11 mouse cellular contexts compared by ENCODE assay signal in genomic region chr9:56865673-56866400, GRCm38 (mm10). TPM values are rescaled to one million over a fixed set of nuclear protein-coding genes. Genes with fewer than 3 reads are reported as not detected.
DNase-seq lines count a peak whose midpoint lies in the region; ATAC-seq and TF ChIP-seq lines count a peak whose summit lies in the region.
"Had no signal": no experiment of that assay in that cellular context is flagged by ENCODE, and none has a peak within 500 bp of the region (broad histone marks: within the 10 kb centered on the region; RNA-seq: fewer than 3 reads in every experiment).

No protein-coding gene starts in this region.

- H3K4me1 ChIP-seq in kidney, adult 2 months (ENCODE audit: control insufficient read depth, insufficient read depth, low read length), result peaks cover 36% of the 10 kb centered on the region
- H3K4me1 ChIP-seq in embryonic facial prominence, embryonic 11.5 days (ENCODE audit: control insufficient read depth, insufficient read depth, low read length), result peaks cover 8% of the 10 kb centered on the region
- peaks cover 5% of the 10 kb centered on the region; the same call in 1 of the 2 replicates for H3K4me1 ChIP-seq in intestine, postnatal 0 days (replicated peaks; ENCODE audit: control insufficient read depth, insufficient read depth, low read length)

- no peak for TF ChIP-seq POLR2A in kidney, adult 2 months (IDR thresholded peaks at IDR 0.05; ENCODE audit: low read depth, low read length)

- DNase-seq in kidney, adult 2 months, result no peak
- no peak for DNase-seq in kidney, adult 9 months
- no peak for DNase-seq in embryonic facial prominence, embryonic 11.5 days (ENCODE audit: low spot score)
- DNase-seq in c-Kit-positive CD71-positive TER-119-positive erythroid progenitor cells, embryonic 14.5 days (ENCODE audit: low spot score), result no peak
- no peak for DNase-seq in adrenal gland, postnatal 4 days (ENCODE audit: low spot score in 2 of 2)
- no peak for DNase-seq in cerebellum, adult 9-11 months
- DNase-seq: thymus, adult 18-20 months had no signal

- no peak overlapping the region for H3K27ac ChIP-seq in kidney, adult 2 months (ENCODE audit: insufficient read depth, low read depth, low read length)
- no peak overlapping the region for H3K27ac ChIP-seq in embryonic facial prominence, embryonic 11.5 days (replicated peaks; ENCODE audit: low read depth, low read length)
- no peak overlapping the region for H3K27ac ChIP-seq in intestine, postnatal 0 days (ENCODE audit: low read depth, low read length)

- no peak overlapping the region for H3K4me2 ChIP-seq in embryonic facial prominence, embryonic 11.5 days (ENCODE audit: low read depth, low read length)
- H3K4me2 ChIP-seq in intestine, postnatal 0 days (replicated peaks; ENCODE audit: low read depth), result peak overlapping the region; percentile 60

- no peak overlapping the region; the same call in 1 of the 2 replicates for H3K9ac ChIP-seq in embryonic facial prominence, embryonic 11.5 days (replicated peaks; ENCODE audit: low read length)
- peak overlapping the region; percentile 38; the same call in 1 of the 2 replicates for H3K9ac ChIP-seq in intestine, postnatal 0 days (ENCODE audit: low read depth, low read length)

- H3K79me3 ChIP-seq in C2C12 (ENCODE audit: low read depth), result peaks cover 15% of the 10 kb centered on the region

- peak overlapping the region; percentile 90 for H3ac ChIP-seq in C2C12 (ENCODE audit: control insufficient read depth, insufficient read length, low read depth)

- TF ChIP-seq CTCF in kidney, adult 2 months (conservative IDR thresholded peaks at IDR 0.05; ENCODE audit: insufficient read depth, insufficient read length, low read depth, low read length), result no peak
- no peak for TF ChIP-seq CTCF in C2C12 (IDR thresholded peaks at IDR 0.05; ENCODE audit: control insufficient read depth, insufficient read depth, insufficient read length)
- no peak for TF ChIP-seq CTCF in intestine, postnatal 0 days (IDR thresholded peaks at IDR 0.05; ENCODE audit: low read depth)

- no peaks in the 10 kb centered on the region for H3K9me3 ChIP-seq in embryonic facial prominence, embryonic 11.5 days (replicated peaks; ENCODE audit: control insufficient read depth, low read length)
- no peaks in the 10 kb centered on the region for H3K9me3 ChIP-seq in intestine, postnatal 0 days (ENCODE audit: control insufficient read depth)

- ATAC-seq in embryonic facial prominence, embryonic 11.5 days (replicated peaks; ENCODE audit: insufficient number of reproducible peaks, low FRiP score, low TSS enrichment, low read depth), result no peak
- ATAC-seq in intestine, postnatal 0 days, result no peak

- peaks cover 49% of the 10 kb centered on the region for H3K79me2 ChIP-seq in C2C12 (ENCODE audit: control insufficient read depth, insufficient read depth)

- WGBS in kidney, adult 2 months, result 72% methylated on average over 11 of the region's 11 CpGs
- 71% methylated on average over 11 of the region's 11 CpGs for WGBS in embryonic facial prominence, embryonic 11.5 days
- WGBS in intestine, postnatal 0 days, result 39% methylated on average over 11 of the region's 11 CpGs

- H3K4me3 ChIP-seq in kidney, adult 2 months (ENCODE audit: insufficient read depth, low read depth, low read length), result peak overlapping the region; percentile 57
- H3K4me3 ChIP-seq in C2C12 (ENCODE audit: insufficient read depth, poor library complexity, severe bottlenecking), result peak overlapping the region; percentile 39
- peak overlapping the region; percentile 24; the same call in 1 of the 2 replicates for H3K4me3 ChIP-seq in embryonic facial prominence, embryonic 11.5 days (ENCODE audit: low read depth, low read length)
- H3K4me3 ChIP-seq in intestine, postnatal 0 days (ENCODE audit: low read depth, low read length), result peak overlapping the region; percentile 46
- H3K4me3 ChIP-seq: erythroblast, embryonic 14.5 days had no signal

- H3K27me3 ChIP-seq in kidney, adult 2 months (replicated peaks; ENCODE audit: control insufficient read depth, insufficient read depth, low read length), result no peaks in the 10 kb centered on the region
- H3K27me3 ChIP-seq in C2C12 (ENCODE audit: control insufficient read depth, insufficient read depth, insufficient read length), result no peaks in the 10 kb centered on the region
- H3K27me3 ChIP-seq in embryonic facial prominence, embryonic 11.5 days (ENCODE audit: control insufficient read depth, insufficient read depth, low read length), result no peaks in the 10 kb centered on the region
- no peaks in the 10 kb centered on the region for H3K27me3 ChIP-seq in intestine, postnatal 0 days (replicated peaks; ENCODE audit: control insufficient read depth, insufficient read depth, low read length)

- H3K36me3 ChIP-seq in kidney, adult 2 months (ENCODE audit: control insufficient read depth, insufficient read depth, low read length), result no peaks in the 10 kb centered on the region
- no peaks in the 10 kb centered on the region for H3K36me3 ChIP-seq in C2C12 (ENCODE audit: control insufficient read depth, insufficient read depth)
- H3K36me3 ChIP-seq in embryonic facial prominence, embryonic 11.5 days (replicated peaks; ENCODE audit: control insufficient read depth, insufficient read depth, low read depth, low read length), result no peaks in the 10 kb centered on the region
- no peaks in the 10 kb centered on the region for H3K36me3 ChIP-seq in intestine, postnatal 0 days (ENCODE audit: control insufficient read depth, insufficient read depth)

TF ChIP-seq in C2C12, 6 proteins besides CTCF, POLR2A, EP300 and RAD21:
- TF ChIP-seq CEBPB (IDR thresholded peaks at IDR 0.05; ENCODE audit: low read depth) (no peak), FOSL1 (IDR thresholded peaks at IDR 0.05; ENCODE audit: insufficient read depth, low read length, poor library complexity, severe bottlenecking) (no peak), MYOD1 (IDR thresholded peaks at IDR 0.05; ENCODE audit: control insufficient read depth, insufficient read length, low read depth) (no peak), USF1 (IDR thresholded peaks at IDR 0.05; ENCODE audit: low read depth) (no peak), MYOG (IDR thresholded peaks at IDR 0.05; ENCODE audit: control insufficient read depth, extremely low read depth, insufficient read length) (no peak), MAX (IDR thresholded peaks at IDR 0.05) (no peak)

RNA-seq across cellular contexts. Expression of gene Cspg4, which starts 1.0 kb away (rescaled TPM):
- 14.5 and 20.5 TPM in 2 replicates for polyA plus RNA-seq in kidney, adult 2 months (2012; rRNA removed)
- 42.8 TPM for polyA plus RNA-seq in C2C12 (2012; fragmentation: generic; extraction: Trizol)
- 2.0 and 2.4 TPM in 2 replicates for polyA plus RNA-seq in embryonic facial prominence, embryonic 11.5 days (2014; fragmentation: Nextera tagmentation; extraction: Ambion mirVana)
- polyA plus RNA-seq in intestine, postnatal 0 days (2015; fragmentation: Nextera tagmentation; extraction: Ambion mirVana), result 8.2 and 8.5 TPM in 2 replicates
- total RNA-seq in adrenal gland, postnatal 4 days (2021), result 10 to 100 TPM; 12.4 to 16.5 TPM
- polyA plus RNA-seq: erythroblast, embryonic 14.5 days had no signal

RNA-seq across cellular contexts. Expression of gene Odf3l1, which starts 1.4 kb away (rescaled TPM):
- polyA plus RNA-seq in kidney, adult 2 months (2012; rRNA removed), result 1.8 and 2.0 TPM in 2 replicates
- polyA plus RNA-seq in C2C12 (2012; fragmentation: generic; extraction: Trizol), result 0.04 TPM
- not detected in 2 replicates for polyA plus RNA-seq in embryonic facial prominence, embryonic 11.5 days (2014; fragmentation: Nextera tagmentation; extraction: Ambion mirVana)
- polyA plus RNA-seq in intestine, postnatal 0 days (2015; fragmentation: Nextera tagmentation; extraction: Ambion mirVana), result 0.70 and 0.97 TPM in 2 replicates
- total RNA-seq in adrenal gland, postnatal 4 days (2021), result 1 to 10 TPM in 1 of 2 experiments, under 1 TPM in 1; 0.73 to 1.4 TPM
- polyA plus RNA-seq: erythroblast, embryonic 14.5 days; liver, embryonic 16.5 days had no signal
